Mouse (Mus musculus) urinary bladder, postnatal 25 days (tissue): ENCODE data around the gene Gna15.
A peak's percentile ranks its signal among the peaks of the same experiment; 100 is the strongest.

Source experiments
- DNase-seq: peaks from one replicate; pipeline ENCODE4 v3.0.0; 2022; ENCODE audit warnings: low spot score

Gene Gna15

DNA sequence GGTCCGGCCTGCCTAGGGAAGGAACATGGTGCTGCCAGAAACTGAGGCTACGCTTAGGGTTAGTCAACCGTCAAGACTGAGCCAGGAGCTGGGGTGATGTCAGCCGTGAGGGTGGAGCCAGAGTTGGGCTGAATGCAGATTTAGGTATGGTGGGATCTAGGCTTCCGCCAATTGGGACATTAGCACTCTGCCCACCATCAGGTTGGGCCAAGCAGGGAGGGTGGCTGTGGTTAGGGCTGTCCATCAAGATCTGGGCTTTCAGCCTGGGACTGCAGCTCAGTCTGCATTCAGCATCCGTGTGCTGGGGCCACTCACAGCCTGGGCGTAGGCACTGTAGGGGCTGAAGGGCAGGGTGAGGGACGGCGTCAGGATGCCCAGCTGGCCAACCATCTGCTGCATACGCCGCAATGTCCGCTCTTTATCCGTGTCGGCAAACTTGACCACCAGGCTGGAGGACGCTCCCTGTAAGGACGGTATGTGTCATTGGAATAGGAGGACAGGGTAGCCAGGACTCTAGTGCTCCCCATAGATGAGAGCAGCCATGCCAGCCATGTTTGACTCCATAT is 56.3 kb downstream of the Gna15 start:
- no peak for DNase-seq

DNA sequence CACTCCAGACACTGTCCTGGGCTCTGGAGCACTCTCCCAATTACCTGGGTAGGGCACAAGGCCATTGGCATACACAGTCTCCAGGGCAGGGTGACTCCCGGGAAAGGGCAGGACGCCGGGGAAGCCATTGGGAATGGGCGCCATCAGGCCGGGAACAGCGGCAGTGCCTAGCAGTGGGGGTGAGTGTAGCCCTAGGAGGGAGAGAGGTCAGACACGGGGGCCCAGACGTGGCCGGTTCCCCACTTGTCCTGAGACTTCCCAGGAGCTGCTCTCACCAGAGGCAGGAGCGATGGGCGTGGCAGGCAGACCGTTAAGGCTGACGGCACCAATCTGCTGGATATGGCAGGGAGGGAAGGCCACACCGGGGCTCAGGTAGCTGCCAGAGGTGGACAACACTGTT is 57.1 kb downstream of the Gna15 start:
- DNase-seq: no peak

GRCm38 (mm10) chr10:81466066-81466465 is 58.0 kb downstream of the Gna15 start:
- no peak for DNase-seq

DNA sequence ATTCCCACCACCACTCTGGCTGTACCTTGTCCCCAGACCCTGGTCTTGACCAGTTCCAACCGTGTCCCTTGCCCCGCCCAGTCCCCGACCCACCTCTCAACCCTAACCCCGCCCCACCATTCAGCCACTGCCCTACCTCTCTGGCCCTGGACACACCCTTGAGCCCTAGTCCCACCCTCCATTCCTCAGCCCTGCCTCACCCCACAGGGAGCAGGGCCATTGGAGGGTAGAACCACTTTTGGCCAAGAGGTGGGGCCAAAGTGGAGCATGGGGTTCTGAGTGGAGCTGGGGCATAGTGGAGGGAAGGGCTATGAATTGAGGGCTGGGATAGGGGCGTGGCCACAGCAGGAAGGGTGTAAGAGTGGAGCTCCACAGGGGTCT is 58.8 kb downstream of the Gna15 start:
- DNase-seq: peak; percentile 2

DNA sequence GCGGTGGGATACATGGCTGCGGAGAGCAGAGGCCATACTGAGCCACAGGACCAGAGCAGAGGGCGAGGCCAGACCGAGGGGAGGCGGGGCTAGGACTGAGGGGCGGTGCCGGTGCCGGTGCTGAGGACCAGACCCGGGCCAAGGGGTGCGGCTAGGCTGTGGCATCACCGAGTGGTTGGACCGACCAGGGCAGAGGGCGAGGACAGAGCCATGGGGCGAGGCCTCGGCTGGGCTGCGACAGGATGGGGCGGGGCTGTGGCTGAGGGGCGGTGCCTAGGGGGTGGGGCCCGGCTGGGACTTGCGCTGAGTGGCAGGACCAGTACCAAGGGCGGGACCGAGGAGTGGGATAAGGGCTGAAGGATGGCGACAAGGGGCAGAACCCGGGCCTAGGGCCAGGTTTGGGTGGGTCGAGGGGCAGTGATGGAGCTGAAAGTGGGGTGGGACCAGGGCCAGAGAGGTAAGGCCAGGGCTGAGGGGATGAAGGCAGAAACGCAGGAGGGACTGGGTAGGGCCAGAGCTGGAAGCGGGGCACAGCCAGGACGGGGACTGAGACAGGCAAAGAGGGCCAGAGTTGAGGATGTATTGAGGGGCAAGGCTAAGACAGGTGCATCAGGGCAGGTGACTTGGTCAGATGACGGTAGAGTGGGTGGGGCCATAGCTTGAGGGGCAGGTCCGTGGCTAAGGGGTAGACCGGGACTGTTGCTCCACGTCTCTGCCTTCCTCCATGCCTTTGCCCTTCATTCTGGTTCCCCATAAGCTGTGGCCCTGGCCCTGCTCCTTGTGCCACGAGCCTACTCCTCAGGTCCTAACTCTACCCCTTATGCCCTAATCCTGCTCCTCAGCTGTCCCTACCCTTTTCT is 59.4 kb downstream of the Gna15 start:
- DNase-seq: peak; percentile 15

DNA sequence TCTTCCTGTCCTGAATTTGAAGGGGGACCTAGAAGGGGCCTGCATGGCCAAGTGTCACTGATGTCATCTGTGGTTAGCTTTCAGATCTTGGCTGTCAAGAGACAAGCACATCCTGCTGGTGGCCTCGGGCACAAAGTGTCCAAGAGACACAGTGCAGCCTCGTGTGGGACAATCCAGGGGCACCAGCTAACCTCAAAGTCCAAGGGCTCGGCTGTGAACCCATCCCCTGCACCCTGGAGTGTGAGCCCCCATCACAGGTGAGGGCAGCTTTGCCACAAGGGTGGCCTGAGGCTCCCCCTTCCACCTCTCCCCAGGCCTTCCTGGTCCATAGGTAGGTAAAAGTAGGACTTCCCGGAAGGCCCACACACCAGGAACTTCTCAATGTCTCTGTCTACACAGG is 60.5 kb downstream of the Gna15 start:
- DNase-seq: peak; percentile 2

DNA sequence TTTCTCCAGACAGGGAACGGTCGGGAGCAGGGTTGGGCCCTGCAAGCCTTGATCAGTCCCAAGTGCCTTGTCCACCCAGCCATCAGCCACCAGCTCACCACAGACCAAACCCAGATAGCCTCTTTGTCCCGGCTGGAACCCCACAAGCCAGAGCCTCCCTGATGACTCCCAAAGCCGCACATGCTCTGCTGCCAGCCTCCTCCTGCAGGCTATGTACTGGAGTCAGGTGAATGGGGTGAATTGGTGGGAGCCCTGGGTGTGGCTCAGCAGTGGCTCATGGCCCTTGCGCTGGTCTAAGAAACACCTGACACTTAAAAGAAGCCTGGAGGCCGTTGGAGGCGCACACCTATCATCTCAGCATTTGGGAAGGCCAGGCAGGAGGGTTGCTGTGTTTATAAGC is 61.1 kb downstream of the Gna15 start:
- no peak for DNase-seq

- DNase-seq: no peak
Observed at GRCm38 (mm10) chr10:81462415-81462804, 61.6 kb downstream of the Gna15 start.

GRCm38 (mm10) chr10:81461673-81462414 is 62.2 kb downstream of the Gna15 start:
- no peak for DNase-seq

DNA sequence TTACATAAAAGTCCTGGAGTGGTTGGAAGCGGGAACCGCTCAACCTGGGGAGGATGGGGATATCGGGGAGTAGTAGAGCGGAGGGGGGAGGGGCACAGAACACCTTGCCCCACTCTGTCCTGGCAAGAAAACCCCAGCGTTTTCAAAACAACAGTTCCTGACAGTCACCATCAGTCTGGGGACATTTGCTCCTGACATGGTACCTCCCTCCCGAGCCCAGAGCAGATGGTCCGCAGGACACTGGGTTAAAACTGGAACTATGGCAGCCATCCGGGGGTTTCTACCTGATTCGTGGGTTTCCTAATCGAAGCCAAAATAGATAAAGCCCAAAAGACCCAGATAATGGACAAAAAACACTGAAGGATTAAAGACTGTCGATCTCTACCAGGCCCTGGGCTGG is 63.1 kb downstream of the Gna15 start:
- no peak for DNase-seq

GRCm38 (mm10) chr10:81460471-81460870 is 63.6 kb downstream of the Gna15 start:
- no peak for DNase-seq

GRCm38 (mm10) chr10:81459399-81459798 is 64.6 kb downstream of the Gna15 start:
- DNase-seq: no peak

DNA sequence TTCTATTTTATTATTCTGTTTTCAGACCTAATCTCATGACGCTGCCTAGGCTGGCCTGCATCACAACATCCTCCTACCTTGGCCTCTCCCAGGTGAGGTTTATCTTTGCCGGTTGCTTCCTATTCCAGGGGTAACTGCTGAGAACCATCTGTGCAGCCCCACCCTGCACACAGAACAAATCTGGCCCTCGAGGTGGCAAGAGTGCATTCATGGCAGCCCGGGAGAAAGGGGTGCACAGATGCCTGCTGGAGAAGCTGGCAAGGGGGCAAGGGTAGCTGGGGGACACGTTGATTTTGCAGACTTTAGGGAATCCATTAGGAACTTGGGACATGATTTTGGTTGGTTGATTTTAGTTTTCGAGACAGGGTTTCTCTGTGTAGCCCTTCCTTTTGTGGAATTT is 65.8 kb downstream of the Gna15 start:
- DNase-seq: no peak

DNA sequence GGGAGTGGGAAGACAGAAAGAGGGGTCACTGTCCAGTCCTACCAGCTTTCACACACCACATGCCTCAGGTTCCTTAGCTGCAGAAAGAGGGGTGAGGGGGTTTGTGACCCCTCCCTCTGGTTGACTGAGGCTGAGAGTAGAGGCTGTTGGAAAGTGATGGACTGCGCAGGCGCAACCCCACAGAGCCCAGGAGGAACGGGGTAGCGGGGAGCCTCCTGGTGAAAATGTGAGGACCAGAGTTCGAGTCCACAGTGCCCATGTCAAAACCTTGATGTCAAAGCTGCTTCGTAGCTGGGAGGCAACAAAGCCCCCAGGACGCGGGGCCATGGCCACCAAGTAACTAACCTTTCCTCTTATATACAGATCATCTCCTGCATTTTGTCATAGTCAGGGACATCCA is 66.4 kb downstream of the Gna15 start:
- DNase-seq: no peak

DNA sequence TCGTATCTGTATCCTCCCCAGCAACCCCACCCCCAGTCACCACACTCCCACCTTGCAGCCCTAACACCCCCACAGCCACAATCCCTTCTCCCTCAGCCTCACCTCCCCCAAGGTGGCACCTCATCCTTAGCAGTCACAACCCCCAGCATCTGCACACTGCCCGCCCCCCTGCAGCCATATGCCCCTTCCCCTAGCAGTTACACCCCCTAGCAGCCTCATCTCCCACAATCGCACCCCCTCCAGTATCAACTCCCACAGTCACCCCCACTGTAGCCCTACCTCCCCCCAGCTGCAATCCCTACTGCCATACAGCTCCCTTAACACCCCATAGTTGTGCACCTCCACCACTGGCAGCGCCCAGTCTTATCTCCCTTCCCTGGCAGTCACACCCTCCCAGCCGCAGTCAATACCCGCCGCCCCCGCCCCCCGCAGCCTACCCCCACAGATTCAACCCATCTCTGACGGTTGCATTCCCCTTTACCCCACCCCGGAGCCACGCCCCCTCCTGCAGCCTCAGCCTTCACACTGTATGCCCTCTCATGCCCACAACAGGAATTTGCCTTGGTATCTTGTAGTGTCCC is 67.0 kb downstream of the Gna15 start:
- DNase-seq: no peak

DNA sequence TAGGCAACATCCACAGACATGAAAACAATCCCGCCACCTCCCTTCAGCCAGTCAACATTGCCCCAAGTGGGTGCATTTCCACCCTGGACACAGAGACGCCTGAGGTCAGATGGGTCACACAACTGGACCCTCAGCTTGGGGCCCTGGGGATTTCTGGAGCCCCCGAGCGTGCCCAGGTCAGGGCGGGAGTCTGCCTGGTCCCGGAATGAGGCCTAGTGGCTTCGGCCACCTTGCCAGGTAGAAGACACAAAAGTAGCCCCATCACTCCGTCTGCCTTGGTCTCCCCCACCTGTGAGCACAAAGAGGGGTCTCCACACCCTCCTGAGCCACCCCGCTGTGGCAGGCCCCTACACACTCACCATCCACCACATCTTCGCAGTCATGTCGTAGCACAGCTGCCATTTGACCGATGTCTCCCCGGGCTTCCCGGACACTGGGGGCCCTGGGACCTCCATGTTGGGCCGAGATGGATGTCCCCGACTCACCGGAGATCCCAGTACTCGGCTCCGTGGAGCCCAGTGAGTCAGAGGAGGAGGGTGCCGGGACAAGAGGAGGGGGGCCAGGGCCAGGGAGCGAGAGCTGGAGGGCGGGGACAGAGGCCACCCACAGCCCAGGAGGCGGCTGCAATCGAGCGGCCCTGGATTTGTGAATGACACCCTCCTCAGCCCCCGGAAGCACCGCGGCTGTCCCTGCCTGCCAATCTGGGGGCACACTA is 68.7 kb downstream of the Gna15 start, which contains the start of gene Nfic:
TSS of gene Nfic (minus strand) at position 455 of the 715 bp plus-strand sequence.
- DNase-seq: no peak

- DNase-seq: no peak
Observed at GRCm38 (mm10) chr10:81454106-81454505, 69.9 kb downstream of the Gna15 start.

GRCm38 (mm10) chr10:81452947-81453288 is 71.1 kb downstream of the Gna15 start:
- no peak for DNase-seq
